Mouse (Mus musculus) cerebellum, adult 9-11 months (tissue): Measurements from ENCODE around the gene Mtus2.

Source experiments
- DNase-seq: peaks from one replicate; pipeline ENCODE4 v3.0.0; 2022

The Mtus2 gene

GRCm38 (mm10) chr5:148052846-148053608, 95.9 kb downstream of the Mtus2 start:
- DNase-seq, result peak; percentile 96

- no peak for DNase-seq
Measured at GRCm38 (mm10) chr5:148053609-148053990, 96.5 kb downstream of the Mtus2 start.

DNA sequence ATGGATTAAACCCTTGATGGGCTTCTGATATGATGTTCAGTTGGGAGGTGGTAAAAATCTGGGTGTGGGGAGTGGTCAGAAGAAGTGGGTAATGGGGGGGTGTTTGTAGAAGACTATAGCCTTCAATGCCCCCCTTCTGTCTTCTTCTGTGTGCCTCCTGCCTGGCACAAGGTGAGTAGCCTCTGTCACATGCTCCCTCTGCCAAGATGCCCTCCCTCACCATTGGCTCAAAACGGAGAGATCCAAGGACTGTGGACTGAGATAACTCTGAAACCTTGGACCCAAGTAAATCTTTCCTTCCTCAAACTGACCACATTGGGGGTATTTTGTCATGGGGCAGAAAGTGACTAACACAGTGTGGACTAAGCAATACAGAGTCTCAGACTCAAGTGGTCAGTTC, 99.7 kb downstream of the Mtus2 start:
- no peak for DNase-seq

- DNase-seq, result peak; percentile 70
Measured at GRCm38 (mm10) chr5:148057433-148057832, 100.3 kb downstream of the Mtus2 start.

DNA sequence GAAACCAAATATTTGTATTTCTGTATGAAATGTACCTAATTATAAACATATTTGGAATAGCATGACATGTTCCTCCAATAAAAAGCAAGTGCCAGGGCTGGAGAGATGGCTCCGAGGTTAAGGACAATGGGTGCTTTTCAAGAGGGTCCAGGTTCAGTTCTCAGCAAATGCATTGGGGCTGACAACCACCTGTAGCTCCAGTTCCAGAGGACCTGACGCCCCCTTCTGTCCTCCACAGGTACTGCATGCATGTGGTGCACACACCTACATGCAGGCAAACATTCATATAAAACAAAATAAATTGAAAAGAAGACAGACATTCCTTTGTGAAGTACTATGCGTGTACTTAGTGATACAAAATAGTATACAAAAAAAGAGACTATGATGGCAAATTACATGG, 102.2 kb downstream of the Mtus2 start:
- DNase-seq, result no peak

GRCm38 (mm10) chr5:148061869-148062268, 104.7 kb downstream of the Mtus2 start:
- no peak for DNase-seq

- peak; percentile 72 for DNase-seq
Measured at GRCm38 (mm10) chr5:148063745-148064144, 106.6 kb downstream of the Mtus2 start.

DNA sequence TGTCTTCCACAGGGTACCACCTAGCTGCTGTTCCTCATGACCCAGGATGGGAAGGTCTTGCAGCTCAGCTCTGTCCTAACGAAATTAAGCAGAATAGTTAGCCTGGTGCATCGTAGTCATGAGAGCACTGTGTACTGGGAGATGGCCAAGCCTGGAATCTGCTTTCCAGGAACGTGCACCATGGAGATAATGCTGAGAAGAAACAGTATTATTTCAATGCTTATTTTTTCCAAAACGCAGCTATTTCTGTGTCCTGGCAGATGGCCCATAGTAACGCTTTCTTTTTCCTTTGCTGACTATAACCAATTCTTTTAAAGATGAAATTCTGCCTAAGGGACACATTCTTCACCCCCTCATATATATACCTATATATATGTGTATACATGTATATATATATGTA, 108.1 kb downstream of the Mtus2 start:
- DNase-seq, result no peak

DNA sequence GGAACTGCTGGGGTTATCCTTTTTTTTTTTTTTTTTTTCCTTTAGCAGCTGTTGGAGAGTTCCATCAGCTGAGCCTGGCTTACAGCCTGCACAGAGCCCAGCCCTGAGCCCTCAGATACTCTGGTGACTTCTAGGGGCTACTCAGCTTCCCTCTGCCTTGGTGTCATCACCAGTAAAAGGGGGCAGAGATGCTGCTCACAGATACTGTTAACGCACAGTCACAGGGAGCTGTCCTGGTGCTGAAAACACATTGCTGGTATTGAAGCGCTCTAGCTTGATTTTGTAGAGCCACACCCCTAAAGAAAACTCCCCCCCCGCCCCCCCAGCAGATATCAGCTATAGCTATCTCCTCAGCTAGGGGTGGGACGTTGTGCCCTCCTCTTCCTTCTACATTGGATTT, 112.8 kb downstream of the Mtus2 start:
- DNase-seq, result no peak

GRCm38 (mm10) chr5:148071800-148072199, 114.7 kb downstream of the Mtus2 start:
- DNase-seq, result no peak

DNA sequence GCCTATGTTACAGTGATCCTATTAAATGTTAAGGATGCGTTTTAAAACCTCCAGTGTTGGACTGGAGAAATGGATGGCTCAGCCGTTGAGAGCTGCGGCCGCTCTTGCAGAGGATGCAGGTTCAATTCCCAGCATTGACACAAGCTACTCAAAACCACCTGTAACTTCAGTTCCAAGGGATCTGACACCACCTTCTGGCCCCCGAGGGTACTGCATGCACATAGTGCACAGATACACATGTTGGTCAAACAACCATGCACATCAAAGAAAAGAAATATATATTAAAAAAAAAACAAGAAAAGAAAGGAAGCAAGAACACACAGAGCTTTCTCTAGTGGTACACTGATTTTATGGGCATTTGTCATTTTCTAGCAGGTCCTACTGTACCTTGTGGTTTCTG, 116.3 kb downstream of the Mtus2 start:
- DNase-seq, result no peak

GRCm38 (mm10) chr5:148079732-148080131, 122.6 kb downstream of the Mtus2 start:
- no peak for DNase-seq

GRCm38 (mm10) chr5:148083541-148083940, 126.4 kb downstream of the Mtus2 start:
- no peak for DNase-seq

DNA sequence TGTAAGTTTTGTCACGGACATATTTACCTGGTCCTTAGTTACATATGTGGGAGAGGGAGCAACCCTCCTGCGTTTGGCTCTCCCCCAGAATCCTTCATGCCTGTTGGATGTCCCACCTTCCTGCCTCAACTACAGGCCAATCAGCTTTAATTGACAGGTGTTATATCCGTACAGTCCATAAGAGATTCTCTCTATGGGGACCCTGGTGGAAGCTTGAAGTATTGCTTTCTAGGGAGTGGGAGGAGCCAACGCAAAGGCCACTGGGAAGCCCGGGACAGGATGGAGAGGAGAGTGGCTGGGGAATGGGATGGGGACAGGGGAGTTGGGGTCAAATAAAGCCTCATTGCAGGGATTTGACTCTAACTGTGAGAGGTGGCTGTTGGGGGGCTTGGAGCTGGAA, 127.6 kb downstream of the Mtus2 start:
- no peak for DNase-seq

DNA sequence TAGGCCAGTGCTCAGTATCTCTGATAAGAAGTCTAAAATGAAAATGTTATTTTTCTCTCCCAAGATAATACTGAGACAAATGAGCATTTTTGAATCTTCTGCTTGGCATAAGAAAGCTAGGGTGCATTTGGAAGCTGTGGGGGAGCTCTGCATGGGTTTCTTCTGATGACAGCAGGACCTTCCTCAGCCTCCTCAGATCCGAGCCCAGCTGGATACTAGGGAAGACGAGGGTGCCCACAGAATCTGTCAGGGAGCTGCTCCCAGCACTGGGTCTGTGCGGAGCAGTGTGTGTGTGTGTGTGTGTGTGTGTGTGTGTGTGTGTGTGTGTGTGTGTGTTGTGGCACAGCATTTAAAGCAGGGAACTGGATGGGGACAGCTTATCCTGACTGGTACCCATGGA, 130.7 kb downstream of the Mtus2 start:
- no peak for DNase-seq

DNA sequence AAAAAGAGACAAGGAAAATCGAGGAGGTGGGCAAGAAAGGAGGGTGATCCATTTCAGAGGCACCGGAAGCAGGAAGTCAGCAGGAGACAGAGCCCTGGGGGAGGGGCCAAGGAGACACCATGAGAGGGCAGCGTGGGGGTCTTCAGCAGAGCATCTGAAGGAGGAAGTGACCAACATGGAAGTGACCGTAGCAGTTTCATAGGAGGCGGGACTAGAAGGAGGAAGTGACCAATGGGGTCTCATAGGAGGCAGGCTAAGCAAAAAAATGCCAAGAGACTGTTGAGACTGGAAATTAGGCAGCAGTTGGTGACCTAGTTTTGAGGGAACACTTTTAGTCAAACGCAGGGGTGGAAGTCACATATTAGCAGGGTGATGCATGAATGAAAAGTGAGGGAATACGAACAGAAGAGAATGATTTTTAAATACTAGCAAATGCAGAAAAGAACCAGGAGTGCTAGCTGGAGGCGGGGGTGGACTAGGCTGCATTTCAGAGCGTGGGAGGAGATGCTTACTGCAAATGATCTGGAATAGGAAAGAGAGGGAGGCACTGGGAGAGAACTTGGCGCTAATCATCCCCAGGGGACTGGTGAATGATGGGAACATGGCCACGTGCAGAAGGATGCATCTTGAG, 133.2 kb downstream of the Mtus2 start:
- peak; percentile 83 for DNase-seq

DNA sequence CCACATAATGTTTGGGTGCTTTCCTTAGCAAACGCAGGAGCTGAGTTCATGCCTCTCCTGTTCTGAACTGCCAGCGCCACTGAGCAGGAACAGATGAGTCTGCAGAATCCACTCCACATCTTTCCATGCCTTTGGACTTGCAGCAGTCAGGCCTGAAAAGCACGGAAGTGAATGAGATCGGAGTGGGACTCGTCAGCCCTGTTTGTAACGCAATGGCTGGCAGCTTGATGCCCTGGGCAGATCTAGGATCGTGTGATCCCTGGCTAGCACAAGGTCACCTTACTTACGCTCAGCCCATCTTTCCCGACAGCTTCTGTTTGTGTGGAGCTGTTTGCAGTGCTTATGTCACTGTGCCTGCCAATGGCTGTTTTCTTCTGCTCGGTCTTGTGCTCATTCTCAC, 137.5 kb downstream of the Mtus2 start:
- DNase-seq, result peak; percentile 30

DNA sequence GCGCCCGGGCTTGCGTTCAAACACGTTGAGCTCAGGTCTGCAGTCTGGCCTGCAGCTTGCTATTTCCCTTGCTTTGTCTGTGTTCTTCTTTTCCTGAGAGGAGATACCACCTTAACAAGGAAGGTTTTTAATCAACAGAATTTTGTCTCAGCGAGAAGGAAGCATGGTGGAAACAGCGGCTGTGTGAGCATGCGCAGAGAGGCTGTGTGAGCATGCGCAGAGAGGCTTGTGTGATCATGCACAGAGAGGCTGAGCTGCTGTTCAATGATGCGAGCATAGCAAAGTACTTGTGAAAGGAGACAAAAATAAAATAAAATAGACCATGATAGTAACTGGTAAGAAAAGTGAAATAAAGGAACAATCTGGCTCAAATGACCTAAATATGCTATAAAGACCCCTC, 142.2 kb downstream of the Mtus2 start:
- no peak for DNase-seq

- DNase-seq, result no peak
Measured at GRCm38 (mm10) chr5:148107324-148107723, 150.2 kb downstream of the Mtus2 start.

- DNase-seq, result no peak
Measured at GRCm38 (mm10) chr5:148107890-148108289, 150.8 kb downstream of the Mtus2 start.

GRCm38 (mm10) chr5:148108314-148108713, 151.2 kb downstream of the Mtus2 start:
- no peak for DNase-seq

DNA sequence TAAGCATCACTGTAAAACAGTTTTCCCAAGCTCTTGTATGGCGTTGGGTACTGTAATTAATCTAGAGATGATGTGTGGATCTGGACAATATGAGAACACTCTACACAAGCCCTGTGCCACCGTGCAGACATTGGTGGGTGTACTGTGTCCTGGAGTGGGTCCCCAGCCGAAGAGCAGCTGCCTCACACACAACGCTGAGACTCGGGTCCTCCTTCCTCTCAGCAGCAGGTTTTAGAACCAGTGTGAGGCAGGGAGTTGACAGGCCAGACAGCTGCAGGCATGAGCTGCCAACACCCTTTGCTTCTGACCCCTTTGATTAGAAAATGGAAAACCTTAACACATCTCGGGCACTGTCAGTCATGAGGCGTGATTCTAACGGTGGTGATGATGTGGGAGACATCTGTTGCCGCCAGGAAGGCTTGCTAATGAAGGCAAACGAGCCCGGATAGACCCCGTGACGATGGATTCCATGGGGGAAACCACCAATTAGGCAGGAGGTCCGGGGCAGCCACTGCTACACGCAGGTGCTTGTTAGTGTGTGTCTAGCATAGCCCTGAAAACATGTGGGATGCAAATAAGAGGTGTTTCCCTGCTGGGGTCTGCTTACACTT, 158.2 kb downstream of the Mtus2 start:
- DNase-seq, result no peak

- DNase-seq, result no peak
Measured at GRCm38 (mm10) chr5:148124354-148124753, 167.2 kb downstream of the Mtus2 start.
